Mouse (Mus musculus) 3134 (cell line): ENCODE data around the gene Wnt3.

Source experiments
- DNase-seq: peaks from one replicate; pipeline ENCODE4 v3.0.0-alpha.2; 2011; ENCODE audit warnings: low spot score; ENCODE audit not compliant: insufficient read length; ENCODE audit errors: extremely low read depth

Gene Wnt3

DNA sequence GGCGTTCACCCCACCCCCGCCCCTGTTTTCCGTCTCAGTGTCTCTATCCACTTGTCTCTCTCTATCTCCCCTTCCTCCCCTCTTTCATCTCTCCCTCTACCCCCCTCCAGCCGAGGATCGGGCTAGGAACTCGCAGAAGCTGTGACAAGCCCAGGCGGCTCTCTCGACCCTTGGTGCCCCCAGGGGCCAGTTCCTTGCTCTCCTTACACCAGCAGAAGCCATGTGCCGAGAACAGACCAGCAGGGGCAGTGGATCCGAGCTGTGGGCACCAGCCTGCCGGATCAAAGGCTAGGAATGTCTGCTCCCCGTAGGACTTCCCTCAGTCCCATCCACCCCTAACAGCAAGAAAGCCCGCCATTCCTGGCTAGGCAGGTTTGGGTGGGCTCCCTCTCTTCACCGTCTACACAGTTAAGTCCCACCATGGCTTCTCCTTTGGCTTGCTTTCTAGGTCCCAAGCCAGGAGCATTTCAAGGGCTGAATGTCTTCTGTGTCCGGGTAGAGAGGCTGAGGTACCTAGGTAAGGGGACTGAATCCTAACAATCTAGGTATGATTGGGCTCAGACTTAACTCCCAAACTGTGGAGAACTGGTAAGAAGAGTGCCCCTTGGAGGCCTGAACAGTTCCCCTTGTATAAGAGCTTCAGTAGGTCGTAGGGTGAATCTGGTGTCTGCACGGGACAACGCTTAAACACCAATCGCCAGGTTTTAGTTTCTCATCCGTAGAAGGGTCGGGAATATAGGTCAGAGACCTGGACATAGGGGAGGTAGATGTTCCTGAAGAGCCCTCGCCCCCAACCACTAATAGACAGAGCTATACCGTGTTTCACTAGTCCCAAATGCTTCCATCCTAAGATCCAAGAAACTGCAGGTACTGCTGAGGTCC lies 1.2 kb upstream of the Wnt3 start:
- no peak for DNase-seq

DNA sequence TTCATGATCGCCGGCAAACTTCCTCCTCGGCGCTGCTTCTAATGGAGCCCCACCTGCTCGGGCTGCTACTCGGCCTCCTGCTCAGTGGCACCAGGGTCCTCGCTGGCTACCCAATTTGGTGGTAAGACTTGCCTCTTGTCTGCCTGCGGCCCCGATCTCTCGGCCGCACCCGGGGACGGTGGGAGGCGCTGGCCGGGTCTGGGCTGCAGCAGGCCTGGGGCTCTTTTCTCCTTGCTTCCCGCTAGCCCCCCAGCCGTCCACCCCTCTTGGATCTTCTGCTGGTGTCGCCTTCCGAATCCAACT lies 229 bp downstream of the Wnt3 start:
- no peak for DNase-seq

DNA sequence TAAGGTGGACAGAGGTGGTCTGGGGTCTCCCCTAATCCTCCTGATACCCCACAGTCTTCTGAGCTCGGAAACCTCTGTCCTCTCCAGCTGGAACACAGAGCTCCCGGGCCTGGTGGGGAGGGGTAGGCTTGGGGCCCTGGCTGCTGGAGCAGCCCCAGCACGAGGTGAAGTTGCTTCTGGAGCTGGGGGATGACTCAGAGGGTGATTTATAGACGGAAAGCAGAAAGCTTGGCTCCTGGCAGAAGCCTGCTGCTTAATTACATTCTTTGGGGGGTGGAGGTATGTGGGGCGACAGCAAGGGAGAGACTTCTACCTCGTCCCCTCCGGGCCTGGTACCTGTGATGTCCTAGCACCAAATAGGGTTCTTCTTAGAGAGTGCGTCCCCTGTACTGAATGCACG lies 6.2 kb downstream of the Wnt3 start:
- DNase-seq, result peak; percentile 59

DNA sequence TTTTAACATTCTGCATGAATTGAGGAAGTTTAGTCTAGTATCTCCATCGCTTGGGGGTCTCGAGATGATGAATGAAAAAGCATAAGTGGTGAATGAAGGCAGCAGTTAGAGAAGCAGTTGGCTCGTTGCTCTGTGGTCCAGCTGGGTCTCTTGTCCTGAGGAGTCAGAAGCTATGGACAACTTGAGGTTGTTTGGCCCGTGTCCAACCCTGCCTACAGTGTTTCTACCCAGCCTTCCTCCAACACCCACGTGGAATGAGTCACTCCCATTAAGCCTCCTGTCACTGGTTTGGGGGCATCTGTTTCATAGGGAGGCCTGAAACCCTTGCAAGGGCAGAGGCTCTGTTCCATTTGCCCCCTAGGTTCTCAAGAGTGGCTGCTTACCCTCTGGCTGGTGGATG lies 16.0 kb downstream of the Wnt3 start:
- DNase-seq, result no peak

DNA sequence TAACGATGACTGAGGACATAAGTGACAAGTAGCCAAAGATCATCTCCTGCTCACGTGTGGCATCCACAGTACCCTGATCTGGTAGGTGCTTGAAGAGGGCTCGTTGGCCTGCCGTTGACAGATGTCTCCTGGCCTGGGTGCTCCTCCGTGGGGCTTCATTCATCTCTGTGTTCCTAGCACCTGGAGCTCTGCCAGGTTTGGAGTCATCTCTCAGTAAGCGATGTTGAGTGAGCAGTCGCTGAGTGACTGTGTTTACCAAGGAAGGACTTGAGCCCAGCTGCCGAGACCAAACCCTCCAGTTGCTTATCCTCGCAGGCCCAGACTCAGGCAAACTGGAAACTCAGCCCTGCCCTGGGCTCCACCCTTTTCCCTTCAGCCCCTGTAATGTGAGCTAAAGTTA lies 27.2 kb downstream of the Wnt3 start:
- no peak for DNase-seq

DNA sequence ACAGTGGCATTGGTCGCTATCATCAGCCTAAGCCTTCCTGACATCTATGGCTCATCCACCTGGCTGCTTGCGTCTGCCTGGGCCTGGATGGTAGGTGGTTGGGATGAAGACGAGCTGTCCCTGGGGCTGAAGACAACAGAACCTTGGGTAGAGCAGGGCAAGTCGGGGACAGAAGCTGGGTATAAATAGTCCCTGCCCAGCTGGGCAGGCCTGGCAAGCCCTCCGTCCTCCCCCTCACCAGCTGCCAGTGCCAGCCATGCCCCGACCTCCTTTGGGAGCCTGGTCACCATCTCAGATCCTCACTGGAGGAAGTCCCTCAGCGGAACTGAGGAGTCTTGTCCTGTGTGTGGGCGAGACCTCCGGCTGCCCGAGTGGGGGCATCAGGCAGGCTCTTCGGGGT lies 30.2 kb downstream of the Wnt3 start:
- DNase-seq, result no peak

DNA sequence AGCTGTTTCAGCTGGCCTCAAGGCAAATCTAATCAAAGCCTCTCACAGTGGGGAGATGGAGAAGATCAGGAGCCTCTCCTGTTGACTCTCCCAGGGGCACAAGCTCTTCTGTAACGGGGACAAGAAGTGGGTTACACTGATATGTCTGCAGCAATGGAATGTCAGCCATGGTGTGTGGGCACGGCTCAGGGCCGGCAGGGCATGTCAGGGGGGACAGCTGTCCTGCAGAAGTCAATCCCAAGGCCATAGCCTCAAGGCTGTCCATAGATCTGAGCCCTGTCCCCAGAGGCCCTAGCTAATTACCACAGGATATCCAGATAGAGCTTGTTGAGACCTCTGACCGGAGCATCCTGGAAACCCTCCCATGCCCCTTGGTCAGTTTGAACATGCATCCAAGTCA lies 30.9 kb downstream of the Wnt3 start:
- no peak for DNase-seq

DNA sequence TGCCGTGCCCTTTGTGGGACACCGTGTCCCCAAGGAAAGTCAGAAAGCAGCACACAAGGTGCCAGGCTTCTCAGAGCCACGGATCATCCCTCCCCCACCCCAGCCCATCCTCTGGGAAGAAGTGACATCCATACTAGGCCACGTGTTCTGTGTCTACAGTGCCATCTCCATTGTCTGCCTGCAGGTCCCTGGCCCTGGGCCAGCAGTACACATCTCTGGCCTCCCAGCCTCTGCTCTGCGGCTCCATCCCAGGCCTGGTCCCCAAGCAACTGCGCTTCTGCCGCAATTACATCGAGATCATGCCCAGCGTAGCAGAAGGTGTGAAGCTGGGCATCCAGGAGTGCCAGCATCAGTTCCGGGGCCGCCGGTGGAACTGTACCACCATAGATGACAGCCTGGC lies 34.0 kb downstream of the Wnt3 start:
- DNase-seq, result no peak

DNA sequence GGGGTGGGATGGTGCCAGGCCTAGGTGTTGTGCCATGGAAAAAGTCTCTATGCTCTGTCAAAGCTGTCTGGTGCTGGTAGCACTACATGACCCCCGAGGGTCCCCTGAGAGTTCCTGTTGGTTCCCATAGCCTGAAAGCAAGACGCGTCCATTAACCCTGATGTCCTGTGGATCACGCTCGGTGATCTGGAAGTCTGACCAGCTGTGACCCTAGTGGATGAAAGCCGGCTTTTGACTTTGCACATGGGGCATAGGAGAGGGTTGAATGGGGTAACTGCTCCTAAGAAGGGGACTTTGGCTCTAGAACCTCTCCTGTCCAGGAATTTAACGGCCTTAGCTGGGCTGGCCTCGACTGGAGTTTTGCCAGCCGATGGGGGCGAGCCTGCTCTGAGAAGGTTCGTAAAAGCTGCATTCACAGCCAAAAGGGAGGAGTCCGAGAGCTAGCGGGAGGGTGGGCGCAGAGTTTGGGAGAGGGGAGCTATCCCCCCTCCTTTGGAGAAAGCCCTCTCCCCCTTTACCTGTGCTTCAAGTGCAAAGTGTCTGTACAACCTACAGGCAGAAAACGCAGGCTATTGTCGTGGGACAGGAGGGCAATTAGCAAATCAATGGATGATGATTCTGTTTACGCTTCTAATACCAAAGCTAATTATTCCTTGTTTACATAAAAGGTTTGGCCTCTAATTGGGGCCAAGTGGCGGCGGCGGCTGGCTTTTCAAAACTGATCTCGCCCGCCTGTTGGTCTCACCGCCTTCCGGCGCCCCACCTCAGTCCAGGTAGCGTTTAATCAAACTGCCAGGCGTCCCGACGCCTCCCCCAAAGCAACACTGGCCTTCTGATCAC lies 35.0 kb downstream of the Wnt3 start:
- no peak for DNase-seq

DNA sequence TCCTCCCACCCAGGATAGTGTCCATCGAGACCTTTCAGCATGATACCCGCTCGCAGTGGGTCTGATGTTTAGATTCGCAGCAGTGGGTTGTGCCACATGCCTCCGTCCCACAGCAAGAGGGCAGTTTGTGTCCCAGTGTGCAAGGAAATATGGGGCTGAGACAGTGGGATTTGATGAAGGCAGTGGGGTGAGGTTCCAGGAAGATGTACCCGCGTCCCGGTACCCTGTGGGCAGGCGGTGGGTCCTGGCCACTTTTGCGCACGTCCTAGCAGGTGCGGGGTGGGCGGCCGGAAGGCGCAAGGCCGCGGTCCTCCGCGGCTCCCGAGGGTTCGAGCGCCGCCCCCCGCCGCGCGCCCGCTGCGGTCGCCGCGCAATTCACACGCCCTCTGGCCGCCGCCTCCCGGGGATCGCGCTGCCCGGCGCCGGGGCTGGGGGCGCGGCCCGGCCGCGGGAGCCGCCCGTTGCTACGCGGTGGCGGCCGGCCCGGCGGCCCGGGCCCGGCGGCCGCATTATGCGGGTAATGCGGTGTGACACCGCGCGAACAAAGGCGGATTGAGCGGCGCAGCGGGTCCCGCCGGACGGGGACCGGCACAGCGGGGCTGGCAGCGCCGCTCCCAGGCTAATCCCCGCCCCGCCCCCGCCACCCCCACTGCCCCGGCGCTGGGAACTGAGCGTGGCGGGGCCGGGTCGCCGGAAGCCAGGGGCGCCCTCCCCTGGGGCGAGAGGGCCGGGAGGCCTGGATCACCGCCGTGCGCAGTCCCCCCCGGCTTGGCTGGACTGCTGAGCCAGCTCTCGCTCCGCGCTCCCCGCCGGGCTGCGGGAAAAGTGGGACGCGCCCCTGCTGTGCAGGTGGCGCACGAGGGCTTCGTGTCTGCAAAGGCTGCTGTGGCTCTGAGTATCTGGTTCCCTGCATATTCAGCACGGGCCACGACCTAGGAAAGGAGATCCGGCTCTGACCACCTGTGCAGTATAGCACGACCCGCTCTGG lies 36.0 kb downstream of the Wnt3 start:
- no peak for DNase-seq

DNA sequence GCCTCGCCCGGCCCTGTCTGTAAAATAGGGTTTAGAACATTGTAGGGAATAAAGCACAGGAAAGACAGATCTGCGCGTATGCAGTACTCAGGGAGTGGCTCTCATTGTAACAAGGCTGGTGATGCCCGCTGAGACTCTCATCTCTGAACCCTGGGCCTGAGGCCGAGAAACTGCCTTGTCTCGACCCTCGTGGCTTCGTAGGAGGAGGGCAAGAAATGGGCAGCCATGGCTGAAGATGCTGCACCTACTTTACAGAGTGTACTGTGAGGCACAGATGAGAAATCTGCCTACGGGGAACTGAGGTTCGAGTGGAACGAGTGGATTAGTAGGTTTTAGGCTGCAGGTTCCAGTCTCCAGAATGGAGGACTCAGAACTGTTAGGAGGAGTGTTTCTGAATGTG lies 36.7 kb downstream of the Wnt3 start:
- DNase-seq, result no peak

DNA sequence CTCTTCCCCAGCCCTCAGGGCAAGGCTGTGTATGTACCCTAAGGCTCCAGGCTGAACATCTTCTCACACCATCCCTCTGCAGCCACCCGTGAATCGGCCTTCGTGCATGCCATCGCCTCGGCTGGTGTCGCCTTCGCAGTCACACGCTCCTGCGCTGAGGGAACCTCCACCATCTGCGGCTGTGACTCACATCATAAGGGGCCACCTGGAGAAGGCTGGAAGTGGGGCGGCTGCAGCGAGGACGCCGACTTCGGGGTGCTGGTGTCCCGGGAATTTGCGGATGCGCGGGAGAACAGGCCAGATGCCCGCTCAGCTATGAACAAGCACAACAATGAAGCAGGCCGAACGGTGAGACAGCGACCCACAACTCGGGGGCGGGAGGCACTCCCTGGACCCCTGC lies 37.3 kb downstream of the Wnt3 start:
- no peak for DNase-seq

DNA sequence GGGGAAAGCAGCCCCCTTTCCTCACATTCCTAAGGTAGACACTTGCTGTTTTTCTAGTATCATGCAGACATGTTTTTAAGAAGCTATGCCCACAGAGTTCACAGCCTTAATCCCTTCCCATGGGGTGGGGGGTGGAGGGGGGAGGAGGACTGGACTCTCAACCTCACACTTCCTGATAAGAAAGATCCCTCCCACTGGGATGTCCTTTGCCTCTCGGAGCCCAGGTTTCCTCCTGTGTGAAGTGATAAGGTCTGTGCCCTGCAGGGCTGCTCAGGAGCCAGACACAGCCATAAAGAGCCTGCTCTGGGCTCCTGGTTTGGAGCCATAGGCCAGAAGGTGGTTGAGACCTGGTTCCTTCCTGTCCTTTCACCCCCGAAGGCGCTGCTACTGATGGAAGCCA lies 40.9 kb downstream of the Wnt3 start:
- DNase-seq, result no peak

DNA sequence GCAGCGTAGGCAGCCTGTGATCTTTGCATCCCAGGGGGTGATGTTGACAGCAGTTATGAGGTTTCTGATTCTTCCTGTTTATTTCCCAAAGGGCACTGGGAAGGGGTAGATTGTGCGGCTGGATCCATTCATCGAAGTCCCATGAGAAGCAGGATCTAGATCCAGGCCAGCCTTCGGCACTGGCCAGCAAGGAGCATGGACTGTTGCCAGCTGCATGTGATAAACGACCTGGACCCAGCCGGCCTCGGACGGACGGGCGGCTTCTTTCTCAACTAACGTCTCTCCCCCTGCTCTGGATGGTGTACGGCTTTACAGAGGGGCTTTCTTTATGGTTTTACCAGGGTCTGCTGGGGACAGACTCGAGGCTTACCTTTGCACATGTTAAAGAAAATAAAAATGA lies 42.0 kb downstream of the Wnt3 start:
- DNase-seq, result no peak

DNA sequence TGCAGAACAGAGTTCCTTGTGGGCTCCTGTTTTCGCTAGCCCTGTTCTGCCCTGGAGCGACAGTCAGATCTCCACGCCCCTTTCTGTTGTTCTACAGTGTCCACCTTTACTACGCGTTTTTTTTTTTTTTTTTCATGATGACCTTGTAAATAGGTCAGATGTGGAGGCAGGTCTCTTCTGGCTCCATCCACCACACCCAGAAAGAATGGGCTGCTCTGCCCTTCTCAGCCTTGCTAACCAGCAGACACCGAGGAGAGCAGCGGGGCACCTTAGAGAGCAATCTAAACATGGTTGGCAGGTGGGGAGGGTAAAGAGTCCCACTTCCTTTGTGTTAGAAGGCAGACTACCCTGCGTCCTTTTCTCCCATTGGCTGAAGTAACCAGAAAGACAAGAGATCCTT lies 42.8 kb downstream of the Wnt3 start:
- DNase-seq, result no peak

DNA sequence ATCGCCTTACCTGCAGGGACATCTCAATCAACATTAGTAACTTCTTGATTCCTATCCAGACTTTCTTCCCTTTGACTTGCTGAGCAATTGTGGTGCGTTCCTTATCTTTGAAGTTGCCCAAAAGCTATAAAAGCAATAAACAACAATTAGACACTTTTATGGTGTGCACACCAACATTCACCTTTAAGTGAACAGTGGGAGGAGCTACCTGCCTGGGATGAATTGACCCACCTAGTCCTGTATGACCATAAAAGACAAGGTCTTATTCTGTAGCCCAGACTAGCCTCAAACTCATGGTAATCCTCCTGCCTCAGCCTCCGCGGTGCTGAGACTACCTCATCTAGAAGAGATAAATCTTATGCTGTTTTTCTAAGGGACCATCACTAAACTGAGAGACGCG lies 53.3 kb downstream of the Wnt3 start:
- DNase-seq, result no peak

DNA sequence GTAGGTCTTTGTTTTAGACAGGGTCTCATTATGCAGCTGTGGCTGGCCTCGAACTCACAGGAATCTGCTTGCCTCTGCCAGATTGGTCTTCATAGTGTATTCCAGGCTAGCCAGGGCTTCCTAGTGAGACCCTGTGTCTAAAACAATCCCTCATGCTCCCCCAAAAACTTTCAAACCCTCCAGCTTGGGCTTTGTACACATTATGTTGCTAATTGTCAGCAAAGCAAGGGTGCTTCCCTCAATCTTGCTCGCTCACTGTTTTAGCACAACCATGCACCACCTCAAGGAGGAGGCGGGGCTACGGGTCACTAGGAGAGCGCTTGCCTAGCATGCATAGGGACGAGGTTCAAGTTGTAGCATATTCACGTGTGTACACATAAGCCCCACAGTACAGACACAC lies 54.9 kb downstream of the Wnt3 start:
- DNase-seq, result no peak

DNA sequence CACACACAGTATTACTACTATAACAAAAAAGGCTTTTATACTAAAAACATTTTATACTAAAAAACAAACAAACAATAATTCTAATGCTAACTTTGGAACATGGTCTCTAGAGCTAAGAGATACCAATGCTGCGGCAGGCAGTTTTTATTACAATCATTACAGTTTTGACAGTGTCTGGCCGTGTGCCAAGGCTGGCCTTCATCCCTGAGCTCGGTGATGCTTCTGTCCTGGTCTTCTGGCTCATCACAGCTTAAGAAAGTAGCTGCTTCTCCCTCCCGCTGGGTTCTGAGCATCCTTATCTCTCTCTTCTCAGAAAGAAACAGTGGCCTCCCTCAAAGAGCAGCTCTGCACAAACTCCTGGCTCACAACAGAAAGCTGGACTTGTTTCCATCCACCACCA lies 56.0 kb downstream of the Wnt3 start:
- no peak for DNase-seq

DNA sequence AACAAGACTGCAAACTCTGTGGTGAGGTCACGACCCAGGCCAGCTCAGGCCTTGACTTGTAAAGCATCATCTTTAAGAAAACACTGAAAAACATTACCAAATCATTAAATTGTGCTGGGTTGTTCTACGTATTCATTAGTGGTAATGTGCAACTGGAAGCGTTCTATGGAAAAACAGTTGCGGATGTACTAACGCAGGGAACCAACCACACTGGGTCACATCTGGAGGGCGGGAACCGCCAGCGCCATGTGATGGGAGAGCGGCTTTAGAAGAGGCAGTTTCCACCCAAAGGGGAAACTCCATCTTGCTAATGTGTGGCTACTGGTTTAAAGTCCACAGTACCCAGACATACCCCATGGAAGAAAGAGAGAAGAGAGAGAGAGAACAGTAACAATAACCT lies 56.5 kb downstream of the Wnt3 start:
- DNase-seq, result no peak

DNA sequence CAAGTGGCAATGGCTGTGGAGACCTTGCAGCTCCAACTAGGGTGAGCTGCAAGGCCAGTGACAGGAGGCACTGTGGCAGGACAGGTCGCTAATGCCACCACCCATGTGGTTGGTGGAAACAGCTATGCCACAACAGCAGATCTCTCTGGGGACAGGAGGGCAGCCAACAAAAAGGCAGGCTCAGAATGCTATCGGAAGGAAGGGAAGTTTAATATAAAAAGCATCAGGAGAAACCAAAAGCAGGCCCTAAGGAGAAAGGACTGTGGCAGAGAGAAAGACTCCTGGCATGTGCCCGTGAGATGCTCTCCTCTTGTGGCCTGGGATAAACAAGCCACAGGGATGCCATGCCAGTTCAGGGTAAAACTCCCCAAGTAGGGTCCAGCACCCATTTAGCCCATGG lies 57.8 kb downstream of the Wnt3 start:
- no peak for DNase-seq

DNA sequence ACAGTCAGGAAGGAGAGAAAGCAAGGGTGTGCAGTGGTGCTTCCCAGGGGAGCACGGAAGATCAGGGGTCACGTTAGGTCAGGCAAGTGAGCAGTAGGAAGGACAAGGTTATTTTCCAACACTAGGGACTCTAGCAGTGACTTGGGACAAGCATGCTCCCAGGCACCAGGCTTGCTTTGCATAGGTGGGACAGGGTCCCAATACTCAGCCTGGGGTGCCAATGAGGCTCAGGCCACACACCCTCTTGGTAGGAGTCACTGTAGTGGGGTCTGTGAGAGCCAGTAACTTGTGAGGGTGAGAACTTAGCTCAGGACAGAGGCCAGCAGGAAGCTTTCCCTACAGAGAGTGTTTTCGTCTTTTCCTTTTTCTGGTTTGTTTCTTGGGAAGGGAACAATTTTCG lies 58.4 kb downstream of the Wnt3 start:
- DNase-seq, result no peak
